Mouse (Mus musculus) cortical plate, adult 2 months (tissue): ENCODE results near the gene Rpl15. TPM values are rescaled to one million over a fixed set of nuclear protein-coding genes. Genes with fewer than 3 reads are reported as not detected.
"Not testable (repeated sequence)": the region's sequence is repeated elsewhere in the genome, so short reads cannot be mapped to it uniquely, and the experiment has no call there.

Source experiments
- H3K27ac ChIP-seq: fragments of 200-500 bp; 2 replicates; pipeline ENCODE4 v1.5.1; 2012; ENCODE audit warnings: low read length, control low read depth, inconsistent platforms; ENCODE audit not compliant: insufficient read depth
- H3K4me1 ChIP-seq: fragments of 200-500 bp; 2 replicates; pipeline ENCODE4 v1.6.1; 2011; ENCODE audit warnings: low read length; ENCODE audit not compliant: control insufficient read depth, insufficient read depth
- H3K4me3 ChIP-seq: fragments of 200-500 bp; 2 replicates; pipeline ENCODE4 v1.5.1; 2011; ENCODE audit warnings: mild to moderate bottlenecking, low read length, control low read depth; ENCODE audit not compliant: insufficient read depth
- CTCF ChIP-seq: fragments of 200-500 bp; IDR thresholded peaks from 2 replicates; pipeline ENCODE4 v1.5.1; 2011; ENCODE audit warnings: mild to moderate bottlenecking, control low read depth, low read length; ENCODE audit not compliant: insufficient read depth; ENCODE audit errors: extremely low read depth
- POLR2A ChIP-seq: fragments of 200-500 bp; IDR thresholded peaks from 2 replicates; pipeline ENCODE4 v1.6.1; 2011; ENCODE audit warnings: mild to moderate bottlenecking, low read length, control low read depth; ENCODE audit not compliant: insufficient read depth; ENCODE audit errors: extremely low read depth
- polyA plus RNA-seq: library from polyadenylated mRNA; depleted of rRNA; stranded (reverse); fragments of >200 nt; gene quantifications from 2 replicates; pipeline ENCODE4 v1.2.3, GENCODE M21; 2012

Rpl15 gene
- polyA plus RNA-seq, 1 experiment, result 336 TPM

- Histone ChIP-seq H3K4me1 (peaks cover 4% of the 10 kb centered on the region; the same call in 1 of the 2 replicates), H3K27ac (no peak overlapping the region), H3K4me3 (no peak overlapping the region)
- TF ChIP-seq CTCF (no peak), POLR2A (no peak)
These were observed 20.9 kb upstream of the Rpl15 start for GRCm38 (mm10) chr14:18292111-18292510.

- no peak overlapping the region for H3K4me3 ChIP-seq
- peaks cover 4% of the 10 kb centered on the region; the same call in 1 of the 2 replicates for H3K4me1 ChIP-seq
- TF ChIP-seq CTCF (no peak), POLR2A (no peak)
- H3K27ac ChIP-seq, result no peak overlapping the region
These were observed 16.2 kb upstream of the Rpl15 start for GRCm38 (mm10) chr14:18287391-18287790.

- TF ChIP-seq POLR2A, result no peak
- no peak for TF ChIP-seq CTCF
- peaks cover 1% of the 10 kb centered on the region; the same call in 1 of the 2 replicates for H3K4me1 ChIP-seq
- H3K4me3 ChIP-seq, result no peak overlapping the region
- H3K27ac ChIP-seq, result no peak overlapping the region
These were observed 15.2 kb upstream of the Rpl15 start for GRCm38 (mm10) chr14:18286441-18286840.

- H3K4me1 ChIP-seq, result peaks cover 1% of the 10 kb centered on the region; the same call in 1 of the 2 replicates
- TF ChIP-seq CTCF (no peak), POLR2A (no peak)
- H3K27ac ChIP-seq, result no peak overlapping the region
- H3K4me3 ChIP-seq, result no peak overlapping the region
These were observed 14.3 kb upstream of the Rpl15 start for GRCm38 (mm10) chr14:18285476-18285875.

- Histone ChIP-seq H3K4me3 (no peak overlapping the region), H3K4me1 (peaks cover 1% of the 10 kb centered on the region; the same call in 1 of the 2 replicates), H3K27ac (no peak overlapping the region)
- TF ChIP-seq POLR2A (no peak), CTCF (0 out of 2 replicates have a peak, but pooled peaks have one; percentile 2)
These were observed 13.4 kb upstream of the Rpl15 start for GRCm38 (mm10) chr14:18284581-18284980.

GRCm38 (mm10) chr14:18280375-18280774 lies 9.2 kb upstream of the Rpl15 start:
- Histone ChIP-seq H3K4me1 (peaks cover 1% of the 10 kb centered on the region; the same call in 1 of the 2 replicates), H3K4me3 (no peak overlapping the region), H3K27ac (no peak overlapping the region)
- TF ChIP-seq POLR2A, result no peak
- TF ChIP-seq CTCF, result no peak

GRCm38 (mm10) chr14:18274526-18274925 lies 3.3 kb upstream of the Rpl15 start:
- Histone ChIP-seq H3K27ac (no peak overlapping the region), H3K4me1 (no peaks in the 10 kb centered on the region), H3K4me3 (no peak overlapping the region)
- TF ChIP-seq POLR2A, result no peak
- TF ChIP-seq CTCF, result no peak

GRCm38 (mm10) chr14:18271666-18272065 lies 475 bp upstream of the Rpl15 start:
- Histone ChIP-seq H3K27ac (no peak overlapping the region), H3K4me3 (peak overlapping the region; percentile 69), H3K4me1 (no peaks in the 10 kb centered on the region)
- no peak for TF ChIP-seq POLR2A
- TF ChIP-seq CTCF, result no peak

GRCm38 (mm10) chr14:18269947-18270528 lies 1.2 kb downstream of the Rpl15 start:
- Histone ChIP-seq H3K27ac (peak overlapping the region; percentile 14; the same call in 1 of the 2 replicates), H3K4me3 (peak overlapping the region; percentile 69)
- H3K4me1 ChIP-seq, result not testable (repeated sequence)

- TF ChIP-seq CTCF, result no peak
- no peak for TF ChIP-seq POLR2A
- Histone ChIP-seq H3K4me1 (no peaks in the 10 kb centered on the region), H3K27ac (no peak overlapping the region)
These were observed 7.8 kb downstream of the Rpl15 start for GRCm38 (mm10) chr14:18263427-18263826.

GRCm38 (mm10) chr14:18261203-18261602 lies 10.0 kb downstream of the Rpl15 start:
- TF ChIP-seq POLR2A (no peak), CTCF (no peak)
- H3K4me1 ChIP-seq, result no peaks in the 10 kb centered on the region

More at GRCm38 (mm10) chr14:18263427-18263826, 7.8 kb downstream of the Rpl15 start:
- no peak overlapping the region for H3K4me3 ChIP-seq

More at GRCm38 (mm10) chr14:18261203-18261602, 10.0 kb downstream of the Rpl15 start:
- H3K27ac ChIP-seq, result no peak overlapping the region
- H3K4me3 ChIP-seq, result no peak overlapping the region
